Mouse (Mus musculus): ENCODE results near the gene Jsrp1.

DNA sequence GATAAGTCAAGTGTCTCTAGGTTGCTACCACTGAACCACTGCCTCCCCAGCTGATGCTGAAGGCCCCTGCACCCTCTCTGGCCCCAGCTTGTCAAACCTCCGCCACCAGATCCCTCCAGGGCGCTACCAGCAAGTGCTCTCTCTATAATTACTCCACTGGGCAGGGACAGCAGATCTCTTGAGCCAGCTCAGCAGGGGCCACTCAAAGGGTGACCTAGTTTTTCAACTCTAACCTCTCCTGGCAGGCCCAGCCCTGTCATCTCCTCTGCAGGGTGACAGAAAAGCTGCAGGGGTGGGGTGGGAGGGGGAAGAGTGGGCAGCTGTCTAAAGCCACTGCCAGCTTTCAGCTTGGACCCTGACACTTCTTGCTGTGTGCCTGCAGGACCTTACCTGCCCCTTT is 24.5 kb upstream of the Jsrp1 start:
- no peak for TF ChIP-seq CTCF (IDR thresholded peaks at IDR 0.05 in 2 of 3, conservative IDR thresholded peaks at IDR 0.05 in 1 of 3; ENCODE audit: control insufficient read depth in 1 of 3, insufficient read depth in 1 of 3, low read depth in 2 of 3, low read length in 3 of 3, poor library complexity in 1 of 3, severe bottlenecking in 1 of 3)
- no peak for TF ChIP-seq MAX (IDR thresholded peaks at IDR 0.05; ENCODE audit: low read length)
- TF ChIP-seq ELF1 (IDR thresholded peaks at IDR 0.05; ENCODE audit: low read depth, low read length): no peak
- no peak for TF ChIP-seq MYC (IDR thresholded peaks at IDR 0.05; ENCODE audit: low read depth, low read length)
- TF ChIP-seq KAT2A (conservative IDR thresholded peaks at IDR 0.05; ENCODE audit: low read depth, low read length): no peak
- no peak for TF ChIP-seq POLR2A (IDR thresholded peaks at IDR 0.05; ENCODE audit: control insufficient read depth in 1 of 2, insufficient read depth in 1 of 2, low read depth in 1 of 2, low read length in 2 of 2, poor library complexity in 1 of 2)
- no peak for TF ChIP-seq MAZ (IDR thresholded peaks at IDR 0.05; ENCODE audit: low read depth, low read length)
